ENCODE assay signal across 8 mouse cellular contexts in genomic region chr7:62428337-62428736, GRCm38 (mm10). TPM values are rescaled to one million over a fixed set of nuclear protein-coding genes. Genes with fewer than 3 reads are reported as not detected.
DNase-seq lines count a peak whose midpoint lies in the region; ATAC-seq lines count a peak whose summit lies in the region.

No protein-coding gene starts in this region.

- H3K27ac ChIP-seq in midbrain, embryonic 10.5 days (replicated peaks), result no peak overlapping the region
- no peak overlapping the region for H3K27ac ChIP-seq in midbrain, embryonic 13.5 days

- H3K4me3 ChIP-seq in midbrain, embryonic 10.5 days, result no peak overlapping the region
- no peak overlapping the region for H3K4me3 ChIP-seq in midbrain, embryonic 13.5 days (replicated peaks)

- H3K9ac ChIP-seq in midbrain, embryonic 13.5 days (replicated peaks), result no peak overlapping the region

- 19% methylated on average over 8 of the region's 8 CpGs for WGBS in midbrain, embryonic 10.5 days
- WGBS in midbrain, embryonic 13.5 days, result 22% methylated on average over 8 of the region's 8 CpGs

- H3K9me3 ChIP-seq in midbrain, embryonic 10.5 days (replicated peaks), result peaks cover 5% of the 10 kb centered on the region
- no peaks in the 10 kb centered on the region for H3K9me3 ChIP-seq in midbrain, embryonic 13.5 days

- peak; percentile 19 for DNase-seq in gastrocnemius, postnatal 10 days
- no peak for DNase-seq in gastrocnemius, postnatal 4 days (ENCODE audit: low spot score in 2 of 2)
- DNase-seq in midbrain, embryonic 10.5 days (ENCODE audit: low spot score), result peak; percentile 32
- peak; percentile 48 for DNase-seq in adrenal gland, postnatal 10 days
- peak; percentile 13 to 64 for DNase-seq in kidney, postnatal 36 days
- DNase-seq in natural killer cell, adult 2 months (ENCODE audit: low spot score in 2 of 2), result no peak
- no peak for DNase-seq in ovary, adult 18-20 months (ENCODE audit: low spot score)

- H3K4me1 ChIP-seq in midbrain, embryonic 10.5 days, result peaks cover 8% of the 10 kb centered on the region
- no peaks in the 10 kb centered on the region for H3K4me1 ChIP-seq in midbrain, embryonic 13.5 days (replicated peaks)

- no peak overlapping the region for H3K4me2 ChIP-seq in midbrain, embryonic 13.5 days (replicated peaks)

- H3K36me3 ChIP-seq in midbrain, embryonic 10.5 days, result no peaks in the 10 kb centered on the region
- no peaks in the 10 kb centered on the region for H3K36me3 ChIP-seq in midbrain, embryonic 13.5 days

- no peaks in the 10 kb centered on the region for H3K27me3 ChIP-seq in midbrain, embryonic 10.5 days (ENCODE audit: low read depth, poor library complexity, severe bottlenecking)
- H3K27me3 ChIP-seq in midbrain, embryonic 13.5 days, result no peaks in the 10 kb centered on the region

- ATAC-seq in midbrain, embryonic 13.5 days, result no peak

RNA-seq across cellular contexts. Expression of gene Mkrn3, which starts 8.4 kb away (rescaled TPM):
- total RNA-seq in gastrocnemius, postnatal 10 days (2021), result 1 to 10 TPM in 1 of 2 experiments, under 1 TPM in 1; 0.80 to 1.0 TPM
- total RNA-seq in gastrocnemius, postnatal 4 days (2021), result 1 to 10 TPM; 2.2 to 2.9 TPM
- polyA plus RNA-seq in midbrain, embryonic 10.5 days (2016; fragmentation: Nextera tagmentation; extraction: Ambion mirVana), result 18.4 and 21.2 TPM in 2 replicates
- 23.5 and 26.4 TPM in 2 replicates for polyA plus RNA-seq in midbrain, embryonic 13.5 days (2015; fragmentation: Nextera tagmentation; extraction: Ambion mirVana)
- total RNA-seq in adrenal gland, postnatal 10 days (2021), result 1 to 10 TPM; 1.3 to 2.4 TPM

RNA-seq across cellular contexts. Expression of gene Peg12, which starts 36.0 kb away (rescaled TPM):
- 1 to 10 TPM; 4.4 to 7.1 TPM for total RNA-seq in gastrocnemius, postnatal 10 days (2021)
- 10 to 100 TPM; 13.1 to 14.2 TPM for total RNA-seq in gastrocnemius, postnatal 4 days (2021)
- 105 and 117 TPM in 2 replicates for polyA plus RNA-seq in midbrain, embryonic 10.5 days (2016; fragmentation: Nextera tagmentation; extraction: Ambion mirVana)
- polyA plus RNA-seq in midbrain, embryonic 13.5 days (2015; fragmentation: Nextera tagmentation; extraction: Ambion mirVana), result 33.4 and 38.8 TPM in 2 replicates
- total RNA-seq in adrenal gland, postnatal 10 days (2021), result 1 to 10 TPM; 3.6 to 4.8 TPM

RNA-seq across cellular contexts. Expression of gene Magel2, which starts 51.5 kb away (rescaled TPM):
- 1 to 10 TPM; 1.4 to 1.8 TPM for total RNA-seq in gastrocnemius, postnatal 10 days (2021)
- total RNA-seq in gastrocnemius, postnatal 4 days (2021), result 10 to 100 TPM; 10.6 to 14.3 TPM
- 8.6 and 14.0 TPM in 2 replicates for polyA plus RNA-seq in midbrain, embryonic 10.5 days (2016; fragmentation: Nextera tagmentation; extraction: Ambion mirVana)
- polyA plus RNA-seq in midbrain, embryonic 13.5 days (2015; fragmentation: Nextera tagmentation; extraction: Ambion mirVana), result 26.8 and 29.6 TPM in 2 replicates
- total RNA-seq in adrenal gland, postnatal 10 days (2021), result 1 to 10 TPM; 2.8 to 9.1 TPM

Comparison
In these comparisons a context has a peak if more than half of its experiments do, and no peak if none do; other contexts are left out.
1. DNase-seq: peak in gastrocnemius, postnatal 10 days (single experiment), midbrain, embryonic 10.5 days (single experiment), adrenal gland, postnatal 10 days (single experiment) and kidney, postnatal 36 days (2 of 2); none in gastrocnemius, postnatal 4 days (0 of 2), natural killer cell, adult 2 months (0 of 2) and ovary, adult 18-20 months (single experiment).